Mouse (Mus musculus): ENCODE measurements around the gene Commd3. TPM values are rescaled to one million over a fixed set of nuclear protein-coding genes. Genes with fewer than 3 reads are reported as not detected.

Gene Commd3
- polyA plus RNA-seq, 1 experiment: 19.3 TPM

- 88% methylated on average over 6 of the region's 6 CpGs for WGBS
- Histone ChIP-seq H3K4me3 (ENCODE audit: extremely low read depth, insufficient read depth, insufficient read length) (no peak overlapping the region), H3K4me1 (ENCODE audit: control insufficient read depth, insufficient read depth, insufficient read length) (peaks cover under 1% of the 10 kb centered on the region; the same call in 1 of the 2 replicates), H3K27me3 (ENCODE audit: control insufficient read depth, insufficient read depth, low read length) (no peaks in the 10 kb centered on the region), H3K27ac (ENCODE audit: insufficient read depth, low read length) (no peak overlapping the region), H3K36me3 (ENCODE audit: control insufficient read depth, insufficient read depth, low read length) (no peaks in the 10 kb centered on the region)
- no peak for DNase-seq (ENCODE audit: low read depth in 1 of 2, low spot score in 2 of 2)
- TF ChIP-seq CTCF (IDR thresholded peaks at IDR 0.05; ENCODE audit: extremely low read depth, insufficient read depth, insufficient read length, insufficient replicate concordance): no peak
- no peak for TF ChIP-seq POLR2A (IDR thresholded peaks at IDR 0.05; ENCODE audit: low read depth, low read length)
These were observed 1.1 kb upstream of the Commd3 start for GRCm38 (mm10) chr2:18671041-18671440.

- Histone ChIP-seq H3K4me3 (ENCODE audit: extremely low read depth, insufficient read depth, insufficient read length) (peak overlapping the region; percentile 85), H3K4me1 (ENCODE audit: control insufficient read depth, insufficient read depth, insufficient read length) (peaks cover 2% of the 10 kb centered on the region), H3K27ac (ENCODE audit: insufficient read depth, low read length) (peak overlapping the region; percentile 92), H3K27me3 (ENCODE audit: control insufficient read depth, insufficient read depth, low read length) (peaks cover 10% of the 10 kb centered on the region), H3K36me3 (ENCODE audit: control insufficient read depth, insufficient read depth, low read length) (no peaks in the 10 kb centered on the region)
- TF ChIP-seq POLR2A (IDR thresholded peaks at IDR 0.05; ENCODE audit: low read depth, low read length) (no peak), CTCF (IDR thresholded peaks at IDR 0.05; ENCODE audit: extremely low read depth, insufficient read depth, insufficient read length, insufficient replicate concordance) (no peak)
- DNase-seq (ENCODE audit: low read depth in 1 of 2, low spot score in 2 of 2): peak in 1 of 2 experiments; percentile 21
- under 1% methylated on average over 11 of the region's 11 CpGs for WGBS
These were observed 581 bp downstream of the Commd3 start for GRCm38 (mm10) chr2:18672766-18673164.

- no peak overlapping the region for H3K27ac ChIP-seq (ENCODE audit: insufficient read depth, low read length)
- H3K27me3 ChIP-seq (ENCODE audit: control insufficient read depth, insufficient read depth, low read length): peaks cover 13% of the 10 kb centered on the region
- H3K4me1 ChIP-seq (ENCODE audit: control insufficient read depth, insufficient read depth, insufficient read length): peaks cover 2% of the 10 kb centered on the region
- no peak overlapping the region for H3K4me3 ChIP-seq (ENCODE audit: extremely low read depth, insufficient read depth, insufficient read length)
- H3K36me3 ChIP-seq (ENCODE audit: control insufficient read depth, insufficient read depth, low read length): no peaks in the 10 kb centered on the region
- TF ChIP-seq CTCF (IDR thresholded peaks at IDR 0.05; ENCODE audit: extremely low read depth, insufficient read depth, insufficient read length, insufficient replicate concordance): no peak
- TF ChIP-seq POLR2A (IDR thresholded peaks at IDR 0.05; ENCODE audit: low read depth, low read length): no peak
- WGBS: 74% methylated on average over 4 of the region's 4 CpGs
- DNase-seq (ENCODE audit: low read depth in 1 of 2, low spot score in 2 of 2): no peak
These were observed 1.6 kb downstream of the Commd3 start for GRCm38 (mm10) chr2:18673766-18674165.

- Histone ChIP-seq H3K27me3 (ENCODE audit: control insufficient read depth, insufficient read depth, low read length) (peaks cover 14% of the 10 kb centered on the region), H3K27ac (ENCODE audit: insufficient read depth, low read length) (no peak overlapping the region), H3K4me3 (ENCODE audit: extremely low read depth, insufficient read depth, insufficient read length) (no peak overlapping the region), H3K36me3 (ENCODE audit: control insufficient read depth, insufficient read depth, low read length) (no peaks in the 10 kb centered on the region), H3K4me1 (ENCODE audit: control insufficient read depth, insufficient read depth, insufficient read length) (peaks cover 2% of the 10 kb centered on the region)
- TF ChIP-seq CTCF (IDR thresholded peaks at IDR 0.05; ENCODE audit: extremely low read depth, insufficient read depth, insufficient read length, insufficient replicate concordance): no peak
- TF ChIP-seq POLR2A (IDR thresholded peaks at IDR 0.05; ENCODE audit: low read depth, low read length): no peak
- DNase-seq (ENCODE audit: low read depth in 1 of 2, low spot score in 2 of 2): no peak
- WGBS: 85% methylated on average over 4 of the region's 4 CpGs
These were observed 2.2 kb downstream of the Commd3 start for GRCm38 (mm10) chr2:18674193-18674902.

- no peak for DNase-seq (ENCODE audit: low read depth in 1 of 2, low spot score in 2 of 2)
- Histone ChIP-seq H3K27me3 (ENCODE audit: control insufficient read depth, insufficient read depth, low read length) (peaks cover 14% of the 10 kb centered on the region), H3K27ac (ENCODE audit: insufficient read depth, low read length) (peak overlapping the region; percentile 61), H3K4me3 (ENCODE audit: extremely low read depth, insufficient read depth, insufficient read length) (peak overlapping the region; percentile 93), H3K4me1 (ENCODE audit: control insufficient read depth, insufficient read depth, insufficient read length) (peaks cover 4% of the 10 kb centered on the region), H3K36me3 (ENCODE audit: control insufficient read depth, insufficient read depth, low read length) (no peaks in the 10 kb centered on the region)
- TF ChIP-seq POLR2A (IDR thresholded peaks at IDR 0.05; ENCODE audit: low read depth, low read length): no peak
- no peak for TF ChIP-seq CTCF (IDR thresholded peaks at IDR 0.05; ENCODE audit: extremely low read depth, insufficient read depth, insufficient read length, insufficient replicate concordance)
- 31% methylated on average over 42 of the region's 42 CpGs for WGBS
These were observed 3.7 kb downstream of the Commd3 start for GRCm38 (mm10) chr2:18675681-18676456.

GRCm38 (mm10) chr2:18676457-18676935 is 4.3 kb downstream of the Commd3 start:
- Histone ChIP-seq H3K27ac (ENCODE audit: insufficient read depth, low read length) (peak overlapping the region; percentile 50; the same call in 1 of the 2 replicates), H3K4me1 (ENCODE audit: control insufficient read depth, insufficient read depth, insufficient read length) (peaks cover 8% of the 10 kb centered on the region), H3K4me3 (ENCODE audit: extremely low read depth, insufficient read depth, insufficient read length) (peak overlapping the region; percentile 93), H3K36me3 (ENCODE audit: control insufficient read depth, insufficient read depth, low read length) (no peaks in the 10 kb centered on the region), H3K27me3 (ENCODE audit: control insufficient read depth, insufficient read depth, low read length) (peaks cover 14% of the 10 kb centered on the region)
- under 1% methylated on average over 37 of the region's 64 CpGs for WGBS
- TF ChIP-seq CTCF (IDR thresholded peaks at IDR 0.05; ENCODE audit: extremely low read depth, insufficient read depth, insufficient read length, insufficient replicate concordance): no peak
- TF ChIP-seq POLR2A (IDR thresholded peaks at IDR 0.05; ENCODE audit: low read depth, low read length): no peak
- peak in 1 of 2 experiments; percentile 55 for DNase-seq (ENCODE audit: low read depth in 1 of 2, low spot score in 2 of 2)
